20 mouse cellular contexts compared by ENCODE assay signal in genomic region chr11:95768244-95768643, GRCm38 (mm10). TPM values are rescaled to one million over a fixed set of nuclear protein-coding genes. Genes with fewer than 3 reads are reported as not detected.
"Had no signal": no experiment of that assay in that cellular context is flagged by ENCODE, and none has a peak within 500 bp of the region (broad histone marks: within the 10 kb centered on the region; RNA-seq: fewer than 3 reads in every experiment).

No protein-coding gene starts in this region.

- H3K4me1 ChIP-seq: midbrain, embryonic 10.5 days; midbrain, embryonic 13.5 days; midbrain, embryonic 15.5 days; neural tube, embryonic 15.5 days had no signal

- H3K27me3 ChIP-seq: midbrain, embryonic 13.5 days; midbrain, embryonic 15.5 days; neural tube, embryonic 13.5 days; neural tube, embryonic 15.5 days had no signal

- H3K9ac ChIP-seq: lung, embryonic 14.5 days; midbrain, embryonic 13.5 days; midbrain, embryonic 15.5 days; neural tube, embryonic 13.5 days; neural tube, embryonic 15.5 days had no signal

- H3K4me2 ChIP-seq: lung, embryonic 14.5 days; midbrain, embryonic 13.5 days; midbrain, embryonic 15.5 days; neural tube, embryonic 13.5 days; neural tube, embryonic 15.5 days had no signal

- ATAC-seq: midbrain, embryonic 13.5 days; midbrain, embryonic 15.5 days had no signal

- H3K4me3 ChIP-seq: midbrain, embryonic 10.5 days; midbrain, embryonic 13.5 days; midbrain, embryonic 15.5 days; myocyte; neural tube, embryonic 13.5 days; neural tube, embryonic 15.5 days had no signal

- DNase-seq: lung, adult 18-20 months; lung, embryonic 14.5 days; lung, postnatal 10 days; lung, postnatal 4 days; retina, postnatal 1 day; right cerebral cortex, adult 18-20 months; right cerebral cortex, postnatal 25 days; right cerebral cortex, postnatal 4 days; spleen, adult 18-20 months; thymus, adult 18-20 months; thymus, postnatal 14 days; thymus, postnatal 36 days had no signal

- H3K27ac ChIP-seq: midbrain, embryonic 10.5 days; midbrain, embryonic 13.5 days; midbrain, embryonic 15.5 days; neural tube, embryonic 13.5 days; neural tube, embryonic 15.5 days had no signal

- H3K9me3 ChIP-seq: midbrain, embryonic 10.5 days; midbrain, embryonic 13.5 days; midbrain, embryonic 15.5 days; neural tube, embryonic 13.5 days; neural tube, embryonic 15.5 days had no signal

RNA-seq across cellular contexts. Expression of gene Phospho1, which starts 56.1 kb away (rescaled TPM):
- polyA plus RNA-seq: lung, embryonic 14.5 days; midbrain, embryonic 13.5 days; midbrain, embryonic 15.5 days; neural tube, embryonic 11.5 days; neural tube, embryonic 13.5 days; stomach, embryonic 14.5 days had no signal
